Mouse (Mus musculus): ENCODE data around the gene Slc2a12. TPM values are rescaled to one million over a fixed set of nuclear protein-coding genes. Genes with fewer than 3 reads are reported as not detected.

The Slc2a12 gene
- total RNA-seq (2021) = 10 to 100 TPM; 13.0 to 16.7 TPM
- long read RNA-seq, experiment 1, full-length matches to known transcripts = 17 of 22 reads
- long read RNA-seq, experiment 1, partial matches to known transcripts = 1 of 22 reads
- long read RNA-seq, experiment 1, other reads (novel, unspliced or antisense) = 4 of 22 reads
- long read RNA-seq, experiment 2, full-length matches to known transcripts = 9 of 13 reads
- long read RNA-seq, experiment 2, partial matches to known transcripts = 0 of 13 reads
- long read RNA-seq, experiment 2, other reads (novel, unspliced or antisense) = 4 of 13 reads

- peak; percentile 71 to 77 for DNase-seq
- intact Hi-C loops (cut with DNase I) = loop anchor here (2.0 to 5.0 kb wide), 2 partner anchors 70 to 87 kb away; partner anchors contain the start of gene Tbpl1
Observed at GRCm38 (mm10) chr10:22644853-22645491, at the start of gene Slc2a12. TSS of gene Slc2a12 (plus strand) at chr10:22645011.

- no peak for DNase-seq
- intact Hi-C loops (cut with DNase I) = no loop called here
Observed at GRCm38 (mm10) chr10:22598908-22599480, 45.8 kb upstream of the Slc2a12 start.

- DNase-seq = no peak
- intact Hi-C loops (cut with DNase I) = no loop called here
Observed at GRCm38 (mm10) chr10:22601046-22601445, 43.8 kb upstream of the Slc2a12 start.

- no peak for DNase-seq
- intact Hi-C loops (cut with DNase I) = no loop called here
Observed at GRCm38 (mm10) chr10:22604801-22605200, 40.0 kb upstream of the Slc2a12 start.

- intact Hi-C loops (cut with DNase I) = no loop called here
- DNase-seq = no peak
Observed at GRCm38 (mm10) chr10:22608273-22608672, 36.5 kb upstream of the Slc2a12 start.

GRCm38 (mm10) chr10:22608799-22609357 lies 35.9 kb upstream of the Slc2a12 start:
- DNase-seq = peak; percentile 3 to 10
- intact Hi-C loops (cut with DNase I) = no loop called here

GRCm38 (mm10) chr10:22613301-22613700 lies 31.5 kb upstream of the Slc2a12 start:
- intact Hi-C loops (cut with DNase I) = no loop called here
- no peak for DNase-seq

GRCm38 (mm10) chr10:22614554-22614953 lies 30.3 kb upstream of the Slc2a12 start:
- intact Hi-C loops (cut with DNase I) = no loop called here
- no peak for DNase-seq

- intact Hi-C loops (cut with DNase I) = no loop called here
- DNase-seq = peak; percentile 18 to 19
Observed at GRCm38 (mm10) chr10:22615309-22615708, 29.5 kb upstream of the Slc2a12 start.

- intact Hi-C loops (cut with DNase I) = loop anchor here (2.0 kb wide), 2 partner anchors 96 to 158 kb away; no protein-coding TSS in a partner anchor
- peak in 1 of 2 experiments; percentile 28 for DNase-seq
Observed at GRCm38 (mm10) chr10:22618842-22619241, 26.0 kb upstream of the Slc2a12 start.

- intact Hi-C loops (cut with DNase I) = no loop called here
Observed at GRCm38 (mm10) chr10:22628832-22629231, 16.0 kb upstream of the Slc2a12 start.

GRCm38 (mm10) chr10:22631103-22631502 lies 13.7 kb upstream of the Slc2a12 start:
- intact Hi-C loops (cut with DNase I) = no loop called here
- DNase-seq = no peak

More at GRCm38 (mm10) chr10:22628832-22629231, 16.0 kb upstream of the Slc2a12 start:
- no peak for DNase-seq

- DNase-seq = no peak
- intact Hi-C loops (cut with DNase I) = no loop called here
Observed at GRCm38 (mm10) chr10:22631528-22631927, 13.3 kb upstream of the Slc2a12 start.

GRCm38 (mm10) chr10:22631956-22632355 lies 12.9 kb upstream of the Slc2a12 start:
- intact Hi-C loops (cut with DNase I) = no loop called here
- DNase-seq = no peak

GRCm38 (mm10) chr10:22633406-22634306 lies 11.2 kb upstream of the Slc2a12 start:
- intact Hi-C loops (cut with DNase I) = no loop called here
- no peak for DNase-seq

GRCm38 (mm10) chr10:22637241-22637640 lies 7.6 kb upstream of the Slc2a12 start:
- intact Hi-C loops (cut with DNase I) = no loop called here
- DNase-seq = no peak

GRCm38 (mm10) chr10:22644171-22644570 lies 640 bp upstream of the Slc2a12 start:
- DNase-seq = no peak
- intact Hi-C loops (cut with DNase I) = loop anchor here (2.0 to 5.0 kb wide), 2 partner anchors 71 to 88 kb away; partner anchors contain the start of gene Tbpl1

GRCm38 (mm10) chr10:22648702-22649101 lies 3.9 kb downstream of the Slc2a12 start:
- no peak for DNase-seq

GRCm38 (mm10) chr10:22653820-22654219 lies 9.0 kb downstream of the Slc2a12 start:
- intact Hi-C loops (cut with DNase I) = no loop called here
- DNase-seq = no peak

More at GRCm38 (mm10) chr10:22648702-22649101, 3.9 kb downstream of the Slc2a12 start:
- intact Hi-C loops (cut with DNase I) = no loop called here

Measured in heart, postnatal 14 days (tissue).